Mouse (Mus musculus): ENCODE data around the gene Dlx6. TPM values are rescaled to one million over a fixed set of nuclear protein-coding genes. Genes with fewer than 3 reads are reported as not detected.

The Dlx6 gene
- polyA plus RNA-seq, 1 experiment from 2014 or later, result 8.0 TPM

- Histone ChIP-seq H3K4me2 (replicated peaks) (peak overlapping the region; percentile 37; the same call in 1 of the 2 replicates), H3K36me3 (no peaks in the 10 kb centered on the region), H3K4me3 (no peak overlapping the region), H3K27ac (no peak overlapping the region), H3K27me3 (peaks cover 72% of the 10 kb centered on the region), H3K9me3 (no peaks in the 10 kb centered on the region), H3K9ac (no peak overlapping the region), H3K4me1 (peaks cover 11% of the 10 kb centered on the region; the same call in 1 of the 2 replicates)
- whole genome bisulfite sequencing, result 12% methylated on average over 10 of the region's 10 CpGs
- no peak for ATAC-seq (ENCODE audit: insufficient number of reproducible peaks, insufficient read depth, low FRiP score, low TSS enrichment)
Observed at GRCm38 (mm10) chr6:6851166-6851565, 12.0 kb upstream of the Dlx6 start.

GRCm38 (mm10) chr6:6852944-6853343, 10.2 kb upstream of the Dlx6 start:
- Histone ChIP-seq H3K9me3 (no peaks in the 10 kb centered on the region), H3K9ac (no peak overlapping the region), H3K4me2 (replicated peaks) (no peak overlapping the region), H3K27me3 (peaks cover 76% of the 10 kb centered on the region), H3K27ac (no peak overlapping the region), H3K4me3 (no peak overlapping the region), H3K36me3 (no peaks in the 10 kb centered on the region), H3K4me1 (peaks cover 14% of the 10 kb centered on the region; the same call in 1 of the 2 replicates)
- no peak for ATAC-seq (ENCODE audit: insufficient number of reproducible peaks, insufficient read depth, low FRiP score, low TSS enrichment)
- WGBS, result 49% methylated on average over 3 of the region's 3 CpGs

- Histone ChIP-seq H3K36me3 (no peaks in the 10 kb centered on the region), H3K9ac (no peak overlapping the region), H3K27me3 (peaks cover 78% of the 10 kb centered on the region), H3K9me3 (no peaks in the 10 kb centered on the region), H3K27ac (no peak overlapping the region), H3K4me3 (no peak overlapping the region), H3K4me2 (replicated peaks) (no peak overlapping the region), H3K4me1 (peaks cover 14% of the 10 kb centered on the region; the same call in 1 of the 2 replicates)
- ATAC-seq (ENCODE audit: insufficient number of reproducible peaks, insufficient read depth, low FRiP score, low TSS enrichment), result 0 out of 2 replicates have a peak, but pooled peaks have one; percentile 18
- WGBS, result 2% methylated on average over 9 of the region's 9 CpGs
Observed at GRCm38 (mm10) chr6:6854176-6854575, 9.0 kb upstream of the Dlx6 start.

- Histone ChIP-seq H3K4me3 (no peak overlapping the region), H3K36me3 (no peaks in the 10 kb centered on the region), H3K9ac (no peak overlapping the region), H3K9me3 (no peaks in the 10 kb centered on the region), H3K4me2 (replicated peaks) (peak overlapping the region; percentile 47), H3K27me3 (peaks cover 83% of the 10 kb centered on the region), H3K27ac (peak overlapping the region; percentile 70; the same call in 1 of the 2 replicates), H3K4me1 (peaks cover 14% of the 10 kb centered on the region; the same call in 1 of the 2 replicates)
- 1% methylated on average over 25 of the region's 25 CpGs for WGBS
- no peak for ATAC-seq (ENCODE audit: insufficient number of reproducible peaks, insufficient read depth, low FRiP score, low TSS enrichment)
Observed at GRCm38 (mm10) chr6:6854902-6855745, 8.0 kb upstream of the Dlx6 start.

GRCm38 (mm10) chr6:6855746-6856185, 7.4 kb upstream of the Dlx6 start:
- Histone ChIP-seq H3K27me3 (peaks cover 84% of the 10 kb centered on the region), H3K9ac (no peak overlapping the region), H3K36me3 (no peaks in the 10 kb centered on the region), H3K9me3 (no peaks in the 10 kb centered on the region), H3K4me3 (peak overlapping the region; percentile 24), H3K4me1 (peaks cover 17% of the 10 kb centered on the region), H3K27ac (peak overlapping the region; percentile 70; the same call in 1 of the 2 replicates), H3K4me2 (replicated peaks) (peak overlapping the region; percentile 47)
- 0% methylated on average over 10 of the region's 10 CpGs for WGBS
- no peak for ATAC-seq (ENCODE audit: insufficient number of reproducible peaks, insufficient read depth, low FRiP score, low TSS enrichment)

GRCm38 (mm10) chr6:6856316-6856715, 6.8 kb upstream of the Dlx6 start:
- peaks cover 82% of the 10 kb centered on the region for H3K27me3 ChIP-seq
- H3K36me3 ChIP-seq, result no peaks in the 10 kb centered on the region
- H3K4me2 ChIP-seq (replicated peaks), result peak overlapping the region; percentile 47
- peaks cover 17% of the 10 kb centered on the region for H3K4me1 ChIP-seq
- H3K9me3 ChIP-seq, result no peaks in the 10 kb centered on the region
- ATAC-seq (ENCODE audit: insufficient number of reproducible peaks, insufficient read depth, low FRiP score, low TSS enrichment), result 0 out of 2 replicates have a peak, but pooled peaks have one; percentile 36
- peak overlapping the region; percentile 24 for H3K4me3 ChIP-seq
- H3K9ac ChIP-seq, result 0 out of 2 replicates have a peak overlapping the region, but pooled peaks have one; percentile 5
- peak overlapping the region; percentile 79 for H3K27ac ChIP-seq
- WGBS, result under 1% methylated on average over 20 of the region's 20 CpGs

- Histone ChIP-seq H3K9ac (no peak overlapping the region), H3K4me3 (peak overlapping the region; percentile 24; the same call in 1 of the 2 replicates), H3K27ac (no peak overlapping the region; the same call in 1 of the 2 replicates), H3K36me3 (no peaks in the 10 kb centered on the region), H3K4me1 (peaks cover 17% of the 10 kb centered on the region), H3K4me2 (replicated peaks) (peak overlapping the region; percentile 47), H3K27me3 (peaks cover 78% of the 10 kb centered on the region), H3K9me3 (no peaks in the 10 kb centered on the region)
- ATAC-seq (ENCODE audit: insufficient number of reproducible peaks, insufficient read depth, low FRiP score, low TSS enrichment), result no peak
- WGBS, result 3% methylated on average over 4 of the region's 4 CpGs
Observed at GRCm38 (mm10) chr6:6856881-6857280, 6.3 kb upstream of the Dlx6 start.

- Histone ChIP-seq H3K9ac (no peak overlapping the region), H3K4me1 (peaks cover 17% of the 10 kb centered on the region), H3K4me2 (replicated peaks) (peak overlapping the region; percentile 43; the same call in 1 of the 2 replicates), H3K9me3 (no peaks in the 10 kb centered on the region), H3K27ac (no peak overlapping the region), H3K27me3 (peaks cover 72% of the 10 kb centered on the region), H3K36me3 (no peaks in the 10 kb centered on the region), H3K4me3 (0 out of 2 replicates have a peak overlapping the region, but pooled peaks have one; percentile 0)
- 20% methylated on average over 2 of the region's 2 CpGs for WGBS
- ATAC-seq (ENCODE audit: insufficient number of reproducible peaks, insufficient read depth, low FRiP score, low TSS enrichment), result no peak
Observed at GRCm38 (mm10) chr6:6857766-6858165, 5.4 kb upstream of the Dlx6 start.

GRCm38 (mm10) chr6:6858571-6858970, 4.6 kb upstream of the Dlx6 start:
- Histone ChIP-seq H3K4me2 (replicated peaks) (peak overlapping the region; percentile 43), H3K36me3 (no peaks in the 10 kb centered on the region), H3K27me3 (peaks cover 68% of the 10 kb centered on the region), H3K9me3 (no peaks in the 10 kb centered on the region), H3K4me3 (peak overlapping the region; percentile 39; the same call in 1 of the 2 replicates), H3K4me1 (peaks cover 15% of the 10 kb centered on the region), H3K27ac (peak overlapping the region; percentile 86), H3K9ac (peak overlapping the region; percentile 42; the same call in 1 of the 2 replicates)
- 0% methylated on average over 1 of the region's 1 CpGs for WGBS
- ATAC-seq (ENCODE audit: insufficient number of reproducible peaks, insufficient read depth, low FRiP score, low TSS enrichment), result no peak

GRCm38 (mm10) chr6:6859111-6859949, 3.8 kb upstream of the Dlx6 start:
- Histone ChIP-seq H3K9me3 (no peaks in the 10 kb centered on the region), H3K4me2 (replicated peaks) (peak overlapping the region; percentile 43), H3K9ac (peak overlapping the region; percentile 70), H3K27me3 (peaks cover 68% of the 10 kb centered on the region), H3K4me1 (peaks cover 20% of the 10 kb centered on the region), H3K27ac (peak overlapping the region; percentile 86), H3K4me3 (peak overlapping the region; percentile 39), H3K36me3 (no peaks in the 10 kb centered on the region)
- ATAC-seq (ENCODE audit: insufficient number of reproducible peaks, insufficient read depth, low FRiP score, low TSS enrichment), result no peak
- WGBS, result 1% methylated on average over 19 of the region's 19 CpGs

GRCm38 (mm10) chr6:6859950-6860410, 3.2 kb upstream of the Dlx6 start:
- H3K9me3 ChIP-seq, result no peaks in the 10 kb centered on the region
- peak overlapping the region; percentile 43 for H3K4me2 ChIP-seq (replicated peaks)
- H3K4me1 ChIP-seq, result peaks cover 20% of the 10 kb centered on the region
- H3K36me3 ChIP-seq, result no peaks in the 10 kb centered on the region
- WGBS, result 1% methylated on average over 21 of the region's 21 CpGs
- peaks cover 62% of the 10 kb centered on the region for H3K27me3 ChIP-seq
- H3K4me3 ChIP-seq, result peak overlapping the region; percentile 39
- H3K9ac ChIP-seq, result peak overlapping the region; percentile 70
- H3K27ac ChIP-seq, result peak overlapping the region; percentile 86
- no peak for ATAC-seq (ENCODE audit: insufficient number of reproducible peaks, insufficient read depth, low FRiP score, low TSS enrichment)
